Mouse (Mus musculus) kidney, embryonic 16.5 days (tissue): ENCODE measurements around the gene Rxylt1. TPM values are rescaled to one million over a fixed set of nuclear protein-coding genes. Genes with fewer than 3 reads are reported as not detected.

Source experiments
- polyA plus RNA-seq: library from polyadenylated mRNA; unstranded; fragments of >200 nt; fragmentation: Nextera tagmentation; extraction: Ambion mirVana; gene quantifications from 2 replicates; pipeline ENCODE4 v1.2.1, GENCODE M21; 2015

Rxylt1 gene
- polyA plus RNA-seq, 1 experiment from 2014 or later: 51.5 TPM

Other genes starting within 250 kb of the Rxylt1 start
- 12.4 and 16.2 TPM in 2 replicates for gene Srgap1, start 50.1 kb downstream of the Rxylt1 start, polyA plus RNA-seq